Comparison of ENCODE assay signal across 9 mouse cellular contexts in genomic region chr6:101197642-101198041, GRCm38 (mm10).
DNase-seq lines count a peak whose midpoint lies in the region; ATAC-seq and TF ChIP-seq lines count a peak whose summit lies in the region.
"Had no signal": no experiment of that assay in that cellular context is flagged by ENCODE, and none has a peak within 500 bp of the region (broad histone marks: within the 10 kb centered on the region; RNA-seq: fewer than 3 reads in every experiment).

No protein-coding gene starts in this region.

- no peak overlapping the region for H3K9ac ChIP-seq in ES-Bruce4 (ENCODE audit: low read depth, poor library complexity, severe bottlenecking)

- TF ChIP-seq EP300 in ES-Bruce4 (IDR thresholded peaks at IDR 0.05; ENCODE audit: insufficient read depth, low read depth, low read length) = no peak

- H3K4me3 ChIP-seq in ES-Bruce4 (ENCODE audit: low read depth, low read length) = no peak overlapping the region
- H3K4me3 ChIP-seq in gastrocnemius, adult 2 months = no peak overlapping the region

- no peaks in the 10 kb centered on the region for H3K27me3 ChIP-seq in ES-Bruce4 (ENCODE audit: control insufficient read depth, insufficient read depth, low read length, poor library complexity, severe bottlenecking)

- TF ChIP-seq POLR2A in ES-Bruce4 (IDR thresholded peaks at IDR 0.05; ENCODE audit: insufficient read depth, low read length) = no peak

- H3K9me3 ChIP-seq in ES-Bruce4 (replicated peaks; ENCODE audit: control insufficient read depth, insufficient read depth, low read length, poor library complexity, severe bottlenecking) = no peaks in the 10 kb centered on the region
- H3K9me3 ChIP-seq: limb, embryonic 12.5 days had no signal

- intact Hi-C loops in gastrocnemius, adult 2 months (cut with DNase I) = loop anchor here (2.0 to 5.0 kb wide), 2 partner anchors 50 to 315 kb away; no protein-coding TSS in a partner anchor

- DNase-seq in ZHBTc4 (ENCODE audit: low read depth, low spot score) = peak; percentile 80
- peak; percentile 74 to 79 for DNase-seq in cerebellum, postnatal 36 days
- peak; percentile 69 for DNase-seq in gastrocnemius, adult 2 months
- DNase-seq in kidney, postnatal 25 days = peak; percentile 70 to 85
- peak; percentile 18 to 53 for DNase-seq in lung, adult 18-20 months
- peak; percentile 46 for DNase-seq in ovary, postnatal 36 days (ENCODE audit: low spot score)

- H3K27ac ChIP-seq in ES-Bruce4 (ENCODE audit: insufficient read depth, low read length) = no peak overlapping the region
- H3K27ac ChIP-seq in gastrocnemius, adult 2 months = no peak overlapping the region

- TF ChIP-seq CTCF in ES-Bruce4 (IDR thresholded peaks at IDR 0.05; ENCODE audit: low read depth, low read length) = peak; percentile 15
- peak; percentile 89 for TF ChIP-seq CTCF in gastrocnemius, adult 2 months (IDR thresholded peaks at IDR 0.05)

- ATAC-seq in inflammation-experienced regulatory T-cells, adult 6 months = no peak

- H3K36me3 ChIP-seq in ES-Bruce4 (ENCODE audit: control insufficient read depth, insufficient read depth, low read length, poor library complexity, severe bottlenecking) = no peaks in the 10 kb centered on the region
- H3K36me3 ChIP-seq: limb, embryonic 12.5 days had no signal

- H3K4me1 ChIP-seq in ES-Bruce4 (ENCODE audit: control insufficient read depth, insufficient read depth, low read length) = no peaks in the 10 kb centered on the region
